Mouse (Mus musculus) limb, embryonic 12.5 days (tissue): ENCODE measurements around the gene Pdgfa. TPM values are rescaled to one million over a fixed set of nuclear protein-coding genes. Genes with fewer than 3 reads are reported as not detected.

Source experiments
- ATAC-seq: fragments of 200-750 bp; cut with Nextera tagmentation; 2 replicates; pipeline ENCODE4 v1.8.0; 2017; ENCODE audit warnings: low read depth, moderate TSS enrichment; ENCODE audit not compliant: insufficient number of reproducible peaks, insufficient read depth, low FRiP score, low TSS enrichment
- H3K27ac ChIP-seq: fragments of 300-500 bp; sonication (generic); 2 replicates; pipeline ENCODE4 v1.5.1; 2016; ENCODE audit warnings: mild to moderate bottlenecking, moderate library complexity
- H3K27me3 ChIP-seq: fragments of 300-500 bp; sonication (generic); 2 replicates; pipeline ENCODE4 v1.6.1; 2016; ENCODE audit warnings: mild to moderate bottlenecking, moderate library complexity
- H3K36me3 ChIP-seq: fragments of 300-500 bp; sonication (generic); 2 replicates; pipeline ENCODE4 v1.6.1; 2016; ENCODE audit warnings: mild to moderate bottlenecking, moderate library complexity
- H3K4me1 ChIP-seq: fragments of 300-500 bp; sonication (generic); replicated peaks from 2 replicates; pipeline ENCODE4 v1.6.1; 2016
- H3K4me2 ChIP-seq: fragments of 300-500 bp; sonication (generic); 2 replicates; pipeline ENCODE4 v1.6.1; 2016; ENCODE audit warnings: mild to moderate bottlenecking, moderate library complexity
- H3K4me3 ChIP-seq: fragments of 300-500 bp; sonication (generic); replicated peaks from 2 replicates; pipeline ENCODE4 v1.5.1; 2016; ENCODE audit warnings: mild to moderate bottlenecking
- H3K9ac ChIP-seq: fragments of 300-500 bp; sonication (generic); replicated peaks from 2 replicates; pipeline ENCODE4 v1.6.1; 2016; ENCODE audit warnings: mild to moderate bottlenecking, moderate library complexity
- H3K9me3 ChIP-seq: fragments of 300-500 bp; sonication (generic); 2 replicates; pipeline ENCODE4 v1.6.1; 2016; ENCODE audit warnings: mild to moderate bottlenecking, moderate library complexity
- WGBS: fragments of 180-500 bp; shearing (Covaris S2); methylation state at CpG from one replicate; pipeline ENCODE4 v1.1.7; 2016; 5-methylcytosine and 5-hydroxymethylcytosine counted together
- polyA plus RNA-seq: library from polyadenylated mRNA; unstranded; fragments of >200 nt; fragmentation: Nextera tagmentation; extraction: Ambion mirVana; gene quantifications from 2 replicates; pipeline ENCODE4 v1.2.1, GENCODE M21; 2016

Pdgfa gene
- polyA plus RNA-seq, 1 experiment from 2014 or later: 36.1 TPM

GRCm38 (mm10) chr5:138952969-138953368 is 44.2 kb downstream of the Pdgfa start:
- H3K4me2 ChIP-seq: no peak overlapping the region
- H3K27me3 ChIP-seq: peaks cover 16% of the 10 kb centered on the region; the same call in 1 of the 2 replicates
- no peak overlapping the region for H3K9ac ChIP-seq
- H3K9me3 ChIP-seq: no peaks in the 10 kb centered on the region
- H3K4me1 ChIP-seq: peaks cover 36% of the 10 kb centered on the region
- no peak for ATAC-seq
- no peak overlapping the region for H3K4me3 ChIP-seq
- no peaks in the 10 kb centered on the region for H3K36me3 ChIP-seq
- 55% methylated on average over 13 of the region's 13 CpGs for WGBS
- no peak overlapping the region for H3K27ac ChIP-seq

- H3K4me1 ChIP-seq: peaks cover 41% of the 10 kb centered on the region
- no peaks in the 10 kb centered on the region for H3K36me3 ChIP-seq
- no peaks in the 10 kb centered on the region for H3K9me3 ChIP-seq
- H3K27me3 ChIP-seq: peaks cover 11% of the 10 kb centered on the region; the same call in 1 of the 2 replicates
- H3K27ac ChIP-seq: no peak overlapping the region
- H3K9ac ChIP-seq: no peak overlapping the region
- 83% methylated on average over 2 of the region's 2 CpGs for WGBS
- no peak overlapping the region for H3K4me2 ChIP-seq
- no peak overlapping the region for H3K4me3 ChIP-seq
- no peak for ATAC-seq
Observed at GRCm38 (mm10) chr5:138951305-138951704, 45.9 kb downstream of the Pdgfa start.

GRCm38 (mm10) chr5:138949165-138949564 is 48.0 kb downstream of the Pdgfa start:
- Histone ChIP-seq H3K9me3 (no peaks in the 10 kb centered on the region), H3K9ac (no peak overlapping the region), H3K4me1 (peaks cover 28% of the 10 kb centered on the region), H3K4me3 (no peak overlapping the region), H3K27me3 (peaks cover 11% of the 10 kb centered on the region; the same call in 1 of the 2 replicates), H3K4me2 (no peak overlapping the region), H3K36me3 (no peaks in the 10 kb centered on the region), H3K27ac (no peak overlapping the region)
- ATAC-seq: no peak
- WGBS: 88% methylated on average over 6 of the region's 6 CpGs

- ATAC-seq: no peak
- H3K27ac ChIP-seq: no peak overlapping the region
- H3K4me1 ChIP-seq: peaks cover 28% of the 10 kb centered on the region
- 54% methylated on average over 13 of the region's 13 CpGs for WGBS
- H3K27me3 ChIP-seq: peaks cover 11% of the 10 kb centered on the region; the same call in 1 of the 2 replicates
- no peaks in the 10 kb centered on the region for H3K9me3 ChIP-seq
- H3K36me3 ChIP-seq: no peaks in the 10 kb centered on the region
- H3K4me2 ChIP-seq: no peak overlapping the region
- no peak overlapping the region for H3K9ac ChIP-seq
- no peak overlapping the region for H3K4me3 ChIP-seq
Observed at GRCm38 (mm10) chr5:138948031-138948980, 48.9 kb downstream of the Pdgfa start.

GRCm38 (mm10) chr5:138947487-138947886 is 49.7 kb downstream of the Pdgfa start:
- Histone ChIP-seq H3K27me3 (peaks cover 11% of the 10 kb centered on the region; the same call in 1 of the 2 replicates), H3K27ac (0 out of 2 replicates have a peak overlapping the region, but pooled peaks have one; percentile 29), H3K4me1 (peaks cover 23% of the 10 kb centered on the region), H3K9me3 (no peaks in the 10 kb centered on the region), H3K4me3 (no peak overlapping the region), H3K36me3 (no peaks in the 10 kb centered on the region), H3K4me2 (no peak overlapping the region), H3K9ac (no peak overlapping the region)
- no peak for ATAC-seq
- WGBS: 87% methylated on average over 5 of the region's 5 CpGs

- 63% methylated on average over 5 of the region's 5 CpGs for WGBS
- ATAC-seq: no peak
- H3K4me2 ChIP-seq: no peak overlapping the region
- peaks cover 23% of the 10 kb centered on the region for H3K4me1 ChIP-seq
- no peak overlapping the region for H3K9ac ChIP-seq
- H3K27ac ChIP-seq: 0 out of 2 replicates have a peak overlapping the region, but pooled peaks have one; percentile 29
- H3K27me3 ChIP-seq: peaks cover 11% of the 10 kb centered on the region; the same call in 1 of the 2 replicates
- no peaks in the 10 kb centered on the region for H3K9me3 ChIP-seq
- H3K4me3 ChIP-seq: no peak overlapping the region
- H3K36me3 ChIP-seq: no peaks in the 10 kb centered on the region
Observed at GRCm38 (mm10) chr5:138946931-138947330, 50.2 kb downstream of the Pdgfa start.

GRCm38 (mm10) chr5:138945011-138945410 is 52.2 kb downstream of the Pdgfa start:
- Histone ChIP-seq H3K9ac (no peak overlapping the region), H3K9me3 (no peaks in the 10 kb centered on the region), H3K4me1 (peaks cover 23% of the 10 kb centered on the region), H3K27me3 (peaks cover 4% of the 10 kb centered on the region; the same call in 1 of the 2 replicates), H3K4me3 (no peak overlapping the region), H3K4me2 (no peak overlapping the region), H3K27ac (no peak overlapping the region), H3K36me3 (no peaks in the 10 kb centered on the region)
- no peak for ATAC-seq
- WGBS: 84% methylated on average over 3 of the region's 3 CpGs

GRCm38 (mm10) chr5:138944551-138944950 is 52.6 kb downstream of the Pdgfa start:
- Histone ChIP-seq H3K9ac (no peak overlapping the region), H3K4me3 (no peak overlapping the region), H3K36me3 (no peaks in the 10 kb centered on the region), H3K4me1 (peaks cover 19% of the 10 kb centered on the region), H3K9me3 (no peaks in the 10 kb centered on the region), H3K4me2 (no peak overlapping the region), H3K27me3 (no peaks in the 10 kb centered on the region), H3K27ac (no peak overlapping the region)
- 91% methylated on average over 7 of the region's 7 CpGs for WGBS
- no peak for ATAC-seq

GRCm38 (mm10) chr5:138941842-138942241 is 55.3 kb downstream of the Pdgfa start:
- H3K27me3 ChIP-seq: no peaks in the 10 kb centered on the region
- no peaks in the 10 kb centered on the region for H3K36me3 ChIP-seq
- H3K9ac ChIP-seq: no peak overlapping the region
- H3K4me1 ChIP-seq: peaks cover 7% of the 10 kb centered on the region
- H3K27ac ChIP-seq: no peak overlapping the region
- WGBS: 76% methylated on average over 8 of the region's 8 CpGs
- no peak overlapping the region for H3K4me2 ChIP-seq
- no peak overlapping the region for H3K4me3 ChIP-seq
- no peaks in the 10 kb centered on the region for H3K9me3 ChIP-seq
- ATAC-seq: no peak

GRCm38 (mm10) chr5:138940576-138940975 is 56.6 kb downstream of the Pdgfa start:
- H3K4me3 ChIP-seq: no peak overlapping the region
- no peak overlapping the region for H3K9ac ChIP-seq
- WGBS: 91% methylated on average over 4 of the region's 4 CpGs
- H3K9me3 ChIP-seq: no peaks in the 10 kb centered on the region
- H3K27ac ChIP-seq: no peak overlapping the region
- no peaks in the 10 kb centered on the region for H3K27me3 ChIP-seq
- peaks cover 7% of the 10 kb centered on the region for H3K4me1 ChIP-seq
- H3K36me3 ChIP-seq: no peaks in the 10 kb centered on the region
- no peak for ATAC-seq
- no peak overlapping the region for H3K4me2 ChIP-seq

- Histone ChIP-seq H3K36me3 (no peaks in the 10 kb centered on the region), H3K4me2 (no peak overlapping the region), H3K4me1 (peaks cover 15% of the 10 kb centered on the region), H3K27me3 (no peaks in the 10 kb centered on the region), H3K9ac (no peak overlapping the region), H3K9me3 (no peaks in the 10 kb centered on the region), H3K4me3 (no peak overlapping the region), H3K27ac (no peak overlapping the region)
- WGBS: 71% methylated on average over 3 of the region's 3 CpGs
- ATAC-seq: peak; percentile 62; the same call in 1 of the 2 replicates
Observed at GRCm38 (mm10) chr5:138938572-138939163, 58.5 kb downstream of the Pdgfa start.
